ENCODE assay signal across 24 mouse cellular contexts in the genomic region with DNA sequence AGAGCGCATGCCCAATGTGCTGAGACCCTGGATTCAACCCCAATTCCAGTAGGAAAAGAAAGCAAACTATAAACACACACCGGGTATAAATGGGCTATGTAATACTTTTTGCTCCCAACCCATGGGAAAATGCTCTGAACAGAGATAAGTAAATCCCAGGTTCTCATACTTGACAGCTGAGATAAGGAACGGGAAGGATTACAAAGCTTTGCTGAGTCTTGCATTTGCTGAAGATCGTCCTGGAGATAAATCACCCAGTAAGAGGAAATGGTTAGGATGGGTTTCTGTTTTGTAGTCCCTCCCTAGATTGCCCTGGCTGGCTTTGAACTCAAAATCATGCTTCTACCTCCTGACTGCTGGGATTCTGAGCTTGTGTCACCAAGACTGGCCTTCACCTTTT. TPM values are rescaled to one million over a fixed set of nuclear protein-coding genes. Genes with fewer than 3 reads are reported as not detected.
DNase-seq lines count a peak whose midpoint lies in the region; ATAC-seq and TF ChIP-seq lines count a peak whose summit lies in the region.
"Had no signal": no experiment of that assay in that cellular context is flagged by ENCODE, and none has a peak within 500 bp of the region (broad histone marks: within the 10 kb centered on the region; RNA-seq: fewer than 3 reads in every experiment).

No protein-coding gene starts in this region.

- peak; percentile 21 for DNase-seq in liver, adult 2 months (ENCODE audit: extremely low read depth, low read depth, low spot score)
- DNase-seq in liver, embryonic 11.5 days (ENCODE audit: low spot score) = no peak
- DNase-seq in adrenal gland, adult 18-20 months (ENCODE audit: low spot score in 2 of 2) = no peak
- DNase-seq in gastrocnemius, postnatal 36 days = no peak
- DNase-seq: adrenal gland, postnatal 10 days; adrenal gland, postnatal 36 days; cerebellum, adult 11-12 months; cerebellum, adult 9-10 months; cerebellum, postnatal 14 days; heart, adult 18-20 months; kidney, adult 18-20 months; kidney, adult 9 months had no signal

- TF ChIP-seq POLR2A in liver, adult 2 months (IDR thresholded peaks at IDR 0.05; ENCODE audit: extremely low read depth, insufficient read depth, low read length) = no peak

- H3K9me3 ChIP-seq in liver, embryonic 11.5 days (ENCODE audit: control insufficient read depth, low read length) = no peaks in the 10 kb centered on the region
- H3K9me3 ChIP-seq in forebrain, embryonic 12.5 days = no peaks in the 10 kb centered on the region
- H3K9me3 ChIP-seq: embryonic facial prominence, embryonic 12.5 days; embryonic facial prominence, embryonic 15.5 days; forebrain, embryonic 13.5 days; hindbrain, embryonic 12.5 days; hindbrain, embryonic 15.5 days had no signal

- no peak overlapping the region for H3K4me2 ChIP-seq in liver, embryonic 11.5 days
- no peak overlapping the region for H3K4me2 ChIP-seq in forebrain, embryonic 12.5 days
- H3K4me2 ChIP-seq: embryonic facial prominence, embryonic 12.5 days; embryonic facial prominence, embryonic 15.5 days; forebrain, embryonic 13.5 days; hindbrain, embryonic 12.5 days; hindbrain, embryonic 15.5 days had no signal

- no peaks in the 10 kb centered on the region; the same call in 1 of the 2 replicates for H3K4me1 ChIP-seq in liver, adult 2 months (ENCODE audit: control insufficient read depth, insufficient read depth, low read length)
- no peaks in the 10 kb centered on the region for H3K4me1 ChIP-seq in liver, embryonic 11.5 days (replicated peaks; ENCODE audit: control insufficient read depth, insufficient read depth, low read length)
- H3K4me1 ChIP-seq in brown adipose tissue, adult 24 weeks (ENCODE audit: control insufficient read depth, insufficient read depth, insufficient read length, low read length) = no peaks in the 10 kb centered on the region
- no peaks in the 10 kb centered on the region for H3K4me1 ChIP-seq in forebrain, embryonic 12.5 days
- H3K4me1 ChIP-seq: embryonic facial prominence, embryonic 12.5 days; embryonic facial prominence, embryonic 15.5 days; forebrain, embryonic 13.5 days; hindbrain, embryonic 12.5 days; hindbrain, embryonic 15.5 days had no signal

- no peak overlapping the region for H3K4me3 ChIP-seq in liver, adult 2 months (ENCODE audit: insufficient read depth, low read depth, low read length)
- H3K4me3 ChIP-seq in liver, embryonic 11.5 days (ENCODE audit: low read depth, low read length) = no peak overlapping the region
- H3K4me3 ChIP-seq in brown adipose tissue, adult 24 weeks (ENCODE audit: insufficient read depth, low read depth, low read length) = no peak overlapping the region
- no peak overlapping the region for H3K4me3 ChIP-seq in macrophage (ENCODE audit: inconsistent target)
- no peak overlapping the region for H3K4me3 ChIP-seq in forebrain, embryonic 12.5 days (replicated peaks)
- H3K4me3 ChIP-seq: embryonic facial prominence, embryonic 12.5 days; embryonic facial prominence, embryonic 15.5 days; forebrain, embryonic 13.5 days; hindbrain, embryonic 12.5 days; hindbrain, embryonic 15.5 days had no signal

- WGBS in liver, adult 2 months = 51% methylated on average over 4 of the region's 4 CpGs
- WGBS in liver, embryonic 11.5 days = 25% methylated on average over 4 of the region's 4 CpGs
- WGBS in macrophage (ENCODE audit: missing documents) = 40% methylated on average over 3 of the region's 4 CpGs
- WGBS in forebrain, embryonic 12.5 days = 85% methylated on average over 4 of the region's 4 CpGs

- H3K79me2 ChIP-seq in liver, adult 2 months (ENCODE audit: control insufficient read depth, insufficient read depth, low read length) = no peaks in the 10 kb centered on the region
- no peaks in the 10 kb centered on the region for H3K79me2 ChIP-seq in macrophage (ENCODE audit: inconsistent target)

- peak overlapping the region; percentile 32; the same call in 1 of the 2 replicates for H3K27ac ChIP-seq in liver, adult 2 months (replicated peaks; ENCODE audit: insufficient read depth, low read depth, low read length)
- no peak overlapping the region for H3K27ac ChIP-seq in liver, embryonic 11.5 days (ENCODE audit: low read depth, low read length)
- H3K27ac ChIP-seq in brown adipose tissue, adult 24 weeks (replicated peaks; ENCODE audit: low read depth, low read length) = peak overlapping the region; percentile 32
- peak overlapping the region; percentile 62 for H3K27ac ChIP-seq in macrophage
- no peak overlapping the region for H3K27ac ChIP-seq in forebrain, embryonic 12.5 days
- H3K27ac ChIP-seq: embryonic facial prominence, embryonic 12.5 days; embryonic facial prominence, embryonic 15.5 days; forebrain, embryonic 13.5 days; hindbrain, embryonic 12.5 days; hindbrain, embryonic 15.5 days had no signal

- no peaks in the 10 kb centered on the region for H3K27me3 ChIP-seq in liver, adult 2 months (ENCODE audit: control insufficient read depth, insufficient read depth, low read length)
- H3K27me3 ChIP-seq in liver, embryonic 11.5 days (replicated peaks; ENCODE audit: control insufficient read depth, insufficient read depth, low read length) = no peaks in the 10 kb centered on the region
- H3K27me3 ChIP-seq in forebrain, embryonic 12.5 days = no peaks in the 10 kb centered on the region
- H3K27me3 ChIP-seq: embryonic facial prominence, embryonic 12.5 days; embryonic facial prominence, embryonic 15.5 days; forebrain, embryonic 13.5 days; hindbrain, embryonic 12.5 days; hindbrain, embryonic 15.5 days had no signal

- no peak for TF ChIP-seq CTCF in liver, adult 2 months (IDR thresholded peaks at IDR 0.05; ENCODE audit: low read depth, low read length)

- no peaks in the 10 kb centered on the region for H3K36me3 ChIP-seq in liver, adult 2 months (ENCODE audit: control insufficient read depth, insufficient read depth, low read length)
- H3K36me3 ChIP-seq in liver, embryonic 11.5 days (ENCODE audit: control insufficient read depth, insufficient read depth, low read length) = no peaks in the 10 kb centered on the region
- no peaks in the 10 kb centered on the region for H3K36me3 ChIP-seq in macrophage (ENCODE audit: inconsistent target)
- H3K36me3 ChIP-seq in forebrain, embryonic 12.5 days (replicated peaks) = no peaks in the 10 kb centered on the region
- H3K36me3 ChIP-seq: embryonic facial prominence, embryonic 12.5 days; embryonic facial prominence, embryonic 15.5 days; hindbrain, embryonic 12.5 days; hindbrain, embryonic 15.5 days had no signal

- intact Hi-C loops in gastrocnemius, postnatal 36 days (cut with DNase I) = no loop called here

- no peak for ATAC-seq in liver, embryonic 11.5 days (replicated peaks; ENCODE audit: low FRiP score)
- ATAC-seq in monocyte, adult 5-6 weeks (replicated peaks; ENCODE audit: insufficient number of reproducible peaks, low FRiP score, low TSS enrichment, poor library complexity, severe bottlenecking) = peak; percentile 58
- no peak for ATAC-seq in forebrain, embryonic 12.5 days (ENCODE audit: low FRiP score)
- ATAC-seq: activated CD4-positive, CD25-positive, alpha-beta regulatory T cell, adult 4 months; CD4-positive, CD25-positive, alpha-beta regulatory T cell, adult 4 months; forebrain, embryonic 13.5 days; forebrain, embryonic 16.5 days had no signal

- H3K9ac ChIP-seq in liver, adult 2 months (ENCODE audit: low read depth, low read length) = no peak overlapping the region
- no peak overlapping the region for H3K9ac ChIP-seq in liver, embryonic 11.5 days (ENCODE audit: low read depth, low read length)
- no peak overlapping the region for H3K9ac ChIP-seq in forebrain, embryonic 12.5 days
- H3K9ac ChIP-seq: embryonic facial prominence, embryonic 12.5 days; embryonic facial prominence, embryonic 15.5 days; forebrain, embryonic 13.5 days; hindbrain, embryonic 12.5 days; hindbrain, embryonic 15.5 days had no signal

RNA-seq across cellular contexts. Expression of gene Wdr89, which starts 18.0 kb away (rescaled TPM):
- total RNA-seq in liver, adult 2 months (2014; rRNA removed) = 1.8 and 2.3 TPM in 2 replicates
- polyA plus RNA-seq in liver, adult 2 months (2012; rRNA removed) = 1.9 and 2.1 TPM in 2 replicates
- 16.5 and 17.3 TPM in 2 replicates for polyA plus RNA-seq in liver, embryonic 11.5 days (2014; fragmentation: Nextera tagmentation; extraction: Ambion mirVana)
- 16.5 and 18.2 TPM in 2 replicates for polyA plus RNA-seq in brown adipose tissue, adult 24 weeks (2012; ENCODE audit: insufficient read depth, insufficient read length, missing spikeins)
- 1 to 10 TPM in 9 of 26 experiments, under 1 TPM in 10, not detected in 7; 0.16 to 3.7 (median 0.99) TPM for total RNA-seq in macrophage (2018; cell fraction: chromatin; rRNA removed)
- total RNA-seq in macrophage (2018; cell fraction: cytosol; rRNA removed) = 1 to 10 TPM; 1.2 to 3.5 (median 2.4) TPM
- 1 to 10 TPM in 13 of 26 experiments, under 1 TPM in 13; 0.23 to 4.1 (median 0.99) TPM for total RNA-seq in macrophage (2018; cell fraction: nucleus; rRNA removed)
- polyA plus RNA-seq in macrophage (2018) = 2.0 to 5.8 TPM (median 3.1 TPM) in 3 replicates
- 11.4 to 18.1 TPM (median 16.3 TPM) in 3 replicates for total RNA-seq in monocyte, adult 5-6 weeks (2017)
- total RNA-seq in adrenal gland, adult 18-20 months (2021) = 1 to 10 TPM; 3.4 to 3.9 TPM
- polyA plus RNA-seq in forebrain, embryonic 12.5 days (2016; fragmentation: Nextera tagmentation; extraction: Ambion mirVana) = 9.0 and 9.7 TPM in 2 replicates
- total RNA-seq in gastrocnemius, postnatal 36 days (2021) = 1 to 10 TPM; 1.6 to 2.0 TPM

RNA-seq across cellular contexts. Expression of gene Sgpp1, which starts 48.2 kb away (rescaled TPM):
- 42.8 and 45.7 TPM in 2 replicates for total RNA-seq in liver, adult 2 months (2014; rRNA removed)
- polyA plus RNA-seq in liver, adult 2 months (2012; rRNA removed) = 36.1 and 42.2 TPM in 2 replicates
- 21.0 and 23.6 TPM in 2 replicates for polyA plus RNA-seq in liver, embryonic 11.5 days (2014; fragmentation: Nextera tagmentation; extraction: Ambion mirVana)
- 5.9 and 6.0 TPM in 2 replicates for polyA plus RNA-seq in brown adipose tissue, adult 24 weeks (2012; ENCODE audit: insufficient read depth, insufficient read length, missing spikeins)
- 10 to 100 TPM in 6 of 26 experiments, 1 to 10 TPM in 20; 1.0 to 24.7 (median 3.5) TPM for total RNA-seq in macrophage (2018; cell fraction: chromatin; rRNA removed)
- total RNA-seq in macrophage (2018; cell fraction: cytosol; rRNA removed) = 10 to 100 TPM; 20.7 to 86.7 (median 51.5) TPM
- 100 to 1,000 TPM in 1 of 26 experiments, 10 to 100 TPM in 25; 13.3 to 104 (median 37.9) TPM for total RNA-seq in macrophage (2018; cell fraction: nucleus; rRNA removed)
- 56.1 to 73.4 TPM (median 64.3 TPM) in 3 replicates for polyA plus RNA-seq in macrophage (2018)
- 56.4 to 59.2 TPM (median 57.7 TPM) in 3 replicates for total RNA-seq in monocyte, adult 5-6 weeks (2017)
- 100 to 1,000 TPM in 1 of 2 experiments, 10 to 100 TPM in 1; 73.8 to 209 TPM for total RNA-seq in adrenal gland, adult 18-20 months (2021)
- 11.6 and 12.6 TPM in 2 replicates for polyA plus RNA-seq in forebrain, embryonic 12.5 days (2016; fragmentation: Nextera tagmentation; extraction: Ambion mirVana)
- total RNA-seq in gastrocnemius, postnatal 36 days (2021) = 10 to 100 TPM; 11.4 to 12.0 TPM

Comparison
In these comparisons a context has a peak if more than half of its experiments do, and no peak if none do; other contexts are left out.
1. H3K27ac ChIP-seq: peak in liver, adult 2 months (single experiment), brown adipose tissue, adult 24 weeks (single experiment) and macrophage (single experiment); none in liver, embryonic 11.5 days (single experiment) and forebrain, embryonic 12.5 days (single experiment).